Mouse (Mus musculus) MEL (cell line): ENCODE data around the gene Ehbp1. TPM values are rescaled to one million over a fixed set of nuclear protein-coding genes. Genes with fewer than 3 reads are reported as not detected.

Experiments used
- DNase-seq: peaks from one replicate; pipeline ENCODE4 v3.0.0; 2011; ENCODE audit warnings: low read depth, low spot score
- H3K27ac ChIP-seq: 2 replicates; pipeline ENCODE4 v1.5.1; 2012; ENCODE audit warnings: low read depth, mild to moderate bottlenecking, control low read depth, low read length, moderate library complexity; ENCODE audit not compliant: control insufficient read depth
- H3K27me3 ChIP-seq, 2 experiments: fragments of 150-350 bp in 1 of 2; sonication (generic) in 1 of 2; 2 replicates each; pipeline ENCODE4 v1.6.1; 2012; ENCODE audit warnings: low read length in 2 of 2, mild to moderate bottlenecking in 2 of 2, improper control_type of control experiment in 1 of 2, moderate library complexity in 1 of 2; ENCODE audit not compliant: insufficient read depth in 2 of 2, control insufficient read depth in 1 of 2
- H3K36me3 ChIP-seq, 2 experiments: 2 replicates each; pipeline ENCODE4 v1.6.1; 2012 to 2014; ENCODE audit warnings: low read length in 2 of 2, improper control_type of control experiment in 1 of 2, inconsistent platforms in 1 of 2, mild to moderate bottlenecking in 1 of 2; ENCODE audit not compliant: insufficient read depth in 2 of 2, control insufficient read depth in 1 of 2
- H3K4me1 ChIP-seq, 2 experiments: fragments of 150-350 bp in 1 of 2; sonication (generic) in 1 of 2; 2 replicates each; pipeline ENCODE4 v1.6.1; 2012; ENCODE audit warnings: low read length in 2 of 2, improper control_type of control experiment in 1 of 2, mild to moderate bottlenecking in 1 of 2; ENCODE audit not compliant: insufficient read depth in 2 of 2, control insufficient read depth in 1 of 2
- H3K4me3 ChIP-seq, 2 experiments: fragments of 150-350 bp in 1 of 2; sonication (generic) in 1 of 2; 2 replicates each; pipeline ENCODE4 v1.5.1; 2012; ENCODE audit warnings: low read depth in 2 of 2, low read length in 2 of 2, mild to moderate bottlenecking in 2 of 2, moderate library complexity in 2 of 2, control low read depth in 1 of 2, improper control_type of control experiment in 1 of 2; ENCODE audit not compliant: control insufficient read depth in 1 of 2, insufficient read depth in 1 of 2
- H3K79me2 ChIP-seq: 2 replicates; pipeline ENCODE4 v1.6.1; 2012; ENCODE audit warnings: mild to moderate bottlenecking, low read length, moderate library complexity; ENCODE audit not compliant: control insufficient read depth, poor library complexity, insufficient read depth
- H3K9ac ChIP-seq: 2 replicates; pipeline ENCODE4 v1.6.1; 2012; ENCODE audit warnings: low read depth, mild to moderate bottlenecking, control low read depth, low read length, moderate library complexity; ENCODE audit not compliant: control insufficient read depth, poor library complexity, severe bottlenecking
- H3K9me3 ChIP-seq: fragments of 150-350 bp; sonication (generic); replicated peaks from 2 replicates; pipeline ENCODE4 v1.6.1; 2012; ENCODE audit warnings: mild to moderate bottlenecking, low read length, improper control_type of control experiment, moderate library complexity; ENCODE audit not compliant: insufficient read depth
- CHD1 ChIP-seq: IDR thresholded peaks from 2 replicates; pipeline ENCODE4 v1.6.1; 2012; ENCODE audit warnings: low read depth, mild to moderate bottlenecking, inconsistent platforms, low read length, improper control_type of control experiment
- CHD2 ChIP-seq: IDR thresholded peaks from 2 replicates; pipeline ENCODE4 v1.6.1; 2011; ENCODE audit warnings: low read length, improper control_type of control experiment
- CTCF ChIP-seq, 3 experiments: IDR thresholded peaks in 2 of 3; conservative IDR thresholded peaks in 1 of 3; 2 replicates each; pipeline ENCODE4 v1.5.1; 2011 to 2012; ENCODE audit warnings: low read length in 3 of 3, low read depth in 2 of 3, mild to moderate bottlenecking in 2 of 3, improper control_type of control experiment in 1 of 3, inconsistent platforms in 1 of 3, mixed read lengths in 1 of 3, moderate library complexity in 1 of 3; ENCODE audit not compliant: control insufficient read depth in 1 of 3, insufficient read depth in 1 of 3, poor library complexity in 1 of 3, severe bottlenecking in 1 of 3
- ELF1 ChIP-seq: IDR thresholded peaks from 2 replicates; pipeline ENCODE4 v1.6.1; 2014; ENCODE audit warnings: low read depth, mild to moderate bottlenecking, inconsistent platforms, low read length, improper control_type of control experiment, moderate library complexity
- ETS1 ChIP-seq: IDR thresholded peaks from 2 replicates; pipeline ENCODE4 v1.6.1; 2012; ENCODE audit warnings: low read depth, mild to moderate bottlenecking, inconsistent platforms, low read length, improper control_type of control experiment, moderate library complexity
- KAT2A ChIP-seq: conservative IDR thresholded peaks from 2 replicates; pipeline ENCODE4 v1.6.1; 2012; ENCODE audit warnings: low read depth, low read length, improper control_type of control experiment, inconsistent platforms
- MAFK ChIP-seq: IDR thresholded peaks from 2 replicates; pipeline ENCODE4 v1.6.1; 2011; ENCODE audit warnings: low read depth, mild to moderate bottlenecking, low read length, improper control_type of control experiment, borderline replicate concordance
- MAZ ChIP-seq: IDR thresholded peaks from 2 replicates; pipeline ENCODE4 v1.6.1; 2012; ENCODE audit warnings: low read depth, mild to moderate bottlenecking, inconsistent platforms, low read length, improper control_type of control experiment
- MXI1 ChIP-seq: IDR thresholded peaks from 2 replicates; pipeline ENCODE4 v1.6.1; 2011; ENCODE audit warnings: mild to moderate bottlenecking, low read depth, low read length, improper control_type of control experiment
- MYC ChIP-seq: IDR thresholded peaks from 2 replicates; pipeline ENCODE4 v1.6.1; 2011; ENCODE audit warnings: low read depth, mild to moderate bottlenecking, low read length, improper control_type of control experiment, moderate library complexity
- POLR2AphosphoS5 ChIP-seq: IDR thresholded peaks from 2 replicates; pipeline ENCODE4 v1.6.1; 2012; ENCODE audit warnings: low read depth, borderline replicate concordance, mild to moderate bottlenecking, inconsistent platforms, low read length, moderate library complexity, mixed read lengths
- RAD21 ChIP-seq: IDR thresholded peaks from 2 replicates; pipeline ENCODE4 v1.6.1; 2011; ENCODE audit warnings: mild to moderate bottlenecking, low read depth, low read length, improper control_type of control experiment
- TBP ChIP-seq: IDR thresholded peaks from 2 replicates; pipeline ENCODE4 v1.8.0; 2011; ENCODE audit warnings: low read depth, low read length, improper control_type of control experiment
- TCF12 ChIP-seq: IDR thresholded peaks from 2 replicates; pipeline ENCODE4 v1.6.1; 2014; ENCODE audit warnings: low read depth, mild to moderate bottlenecking, inconsistent platforms, low read length, improper control_type of control experiment, moderate library complexity
- ZC3H11A ChIP-seq: IDR thresholded peaks from 2 replicates; pipeline ENCODE4 v1.6.1; 2012; ENCODE audit warnings: low read depth, mild to moderate bottlenecking, inconsistent platforms, low read length, improper control_type of control experiment
- ZKSCAN1 ChIP-seq: IDR thresholded peaks from 2 replicates; pipeline ENCODE4 v1.6.1; 2012; ENCODE audit warnings: low read depth, mild to moderate bottlenecking, inconsistent platforms, low read length, improper control_type of control experiment, moderate library complexity
- polyA plus RNA-seq, 2 experiments: library from polyadenylated mRNA; stranded (reverse) in 1 of 2; unstranded in 1 of 2; fragments of >175 nt in 1 of 2; fragments of >200 nt in 1 of 2; gene quantifications; 2 replicates each; pipeline versions ENCODE4 v1.2.1 to v1.2.4; 2012; ENCODE audit warnings: low replicate concordance in 2 of 2, low read depth in 1 of 2; ENCODE audit not compliant: insufficient read length in 2 of 2, insufficient read depth in 1 of 2, missing spikeins in 1 of 2
- total RNA-seq: library from RNA; depleted of rRNA; stranded (reverse); fragments of 300-350 nt; gene quantifications from 2 replicates; pipeline ENCODE4 v1.2.3, GENCODE M21; 2012

Ehbp1 gene
- total and polyA plus RNA-seq, 3 experiments: 3.6 to 3.7 TPM; not detected in 1

- no peak for DNase-seq
Observed at GRCm38 (mm10) chr11:22317824-22318411, 24.2 kb downstream of the Ehbp1 start.

GRCm38 (mm10) chr11:22315801-22316200, 26.3 kb downstream of the Ehbp1 start:
- DNase-seq: no peak
- Histone ChIP-seq H3K27me3 (no peaks in the 10 kb centered on the region; a peak in 1 of 4 replicates), H3K9me3 (no peaks in the 10 kb centered on the region), H3K4me3 (no peak overlapping the region), H3K27ac (no peak overlapping the region), H3K9ac (no peak overlapping the region), H3K79me2 (no peaks in the 10 kb centered on the region), H3K36me3 (no peaks in the 10 kb centered on the region), H3K4me1 (no peaks in the 10 kb centered on the region)
- TF ChIP-seq TCF12: no peak
- TF ChIP-seq CTCF (IDR thresholded peaks at IDR 0.05 in 2 of 3, conservative IDR thresholded peaks at IDR 0.05 in 1 of 3; ENCODE audit: control insufficient read depth in 1 of 3, insufficient read depth in 1 of 3, low read depth in 2 of 3, low read length in 3 of 3, poor library complexity in 1 of 3, severe bottlenecking in 1 of 3): peak in 2 of 3 experiments; percentile 6 to 17; a peak in 1 of 6 replicates
- TF ChIP-seq RAD21: peak; percentile 8

More at GRCm38 (mm10) chr11:22317824-22318411, 24.2 kb downstream of the Ehbp1 start:
- H3K4me1 ChIP-seq: no peaks in the 10 kb centered on the region
- no peak overlapping the region for H3K4me3 ChIP-seq
- no peaks in the 10 kb centered on the region for H3K9me3 ChIP-seq
- H3K27ac ChIP-seq: no peak overlapping the region
- H3K9ac ChIP-seq: no peak overlapping the region
- TF ChIP-seq CHD2 (no peak), TCF12 (no peak), CHD1 (no peak), RAD21 (no peak), ZKSCAN1 (no peak), TBP (no peak), MAFK (no peak), MYC (no peak), KAT2A (no peak), ZC3H11A (no peak), MAZ (no peak), MXI1 (no peak), ELF1 (no peak), POLR2AphosphoS5 (no peak), ETS1 (no peak)
- TF ChIP-seq, all 39 proteins: peak for 0
- Histone ChIP-seq H3K27me3 (no peaks in the 10 kb centered on the region; a peak in 1 of 4 replicates), H3K36me3 (no peaks in the 10 kb centered on the region), H3K79me2 (no peaks in the 10 kb centered on the region)
